Mouse (Mus musculus): Measurements from ENCODE around the gene Ttll3. TPM values are rescaled to one million over a fixed set of nuclear protein-coding genes. Genes with fewer than 3 reads are reported as not detected.

Gene Ttll3
- polyA plus RNA-seq, 1 experiment from 2014 or later = 11.8 TPM

DNA sequence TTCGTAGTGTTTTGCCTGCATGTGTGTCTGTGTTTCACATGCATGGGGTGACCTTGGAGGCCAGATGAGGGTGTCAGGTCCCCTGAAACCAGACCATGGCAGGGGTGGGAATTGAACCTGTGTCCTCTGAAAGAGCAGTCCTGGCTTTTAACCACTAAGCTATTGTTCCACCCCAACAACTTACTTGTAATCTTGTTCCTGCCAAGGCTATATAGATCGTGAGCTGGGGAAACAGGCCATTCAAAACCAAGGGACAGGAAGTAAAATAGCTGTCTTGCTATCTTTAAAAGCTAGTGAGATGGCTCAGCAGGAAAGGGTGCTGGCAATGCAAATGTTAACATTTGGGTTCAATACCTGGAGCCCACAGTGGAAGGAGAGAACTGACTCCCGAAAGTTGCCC, 40.9 kb downstream of the Ttll3 start:
- H3K4me3 ChIP-seq = no peak overlapping the region
- H3K27me3 ChIP-seq = no peaks in the 10 kb centered on the region
- no peak overlapping the region for H3K4me2 ChIP-seq
- no peak for ATAC-seq (ENCODE audit: low FRiP score)
- H3K36me3 ChIP-seq = no peaks in the 10 kb centered on the region
- no peaks in the 10 kb centered on the region for H3K4me1 ChIP-seq (replicated peaks)
- WGBS = 84% methylated on average over 3 of the region's 3 CpGs
- H3K27ac ChIP-seq = no peak overlapping the region
- H3K9me3 ChIP-seq = no peaks in the 10 kb centered on the region
- no peak overlapping the region for H3K9ac ChIP-seq

GRCm38 (mm10) chr6:113430846-113431245, 41.8 kb downstream of the Ttll3 start:
- Histone ChIP-seq H3K9me3 (no peaks in the 10 kb centered on the region), H3K4me1 (replicated peaks) (no peaks in the 10 kb centered on the region), H3K36me3 (no peaks in the 10 kb centered on the region), H3K27me3 (no peaks in the 10 kb centered on the region), H3K9ac (no peak overlapping the region), H3K4me2 (no peak overlapping the region), H3K27ac (no peak overlapping the region), H3K4me3 (no peak overlapping the region)
- ATAC-seq (ENCODE audit: low FRiP score) = no peak
- 70% methylated on average over 3 of the region's 3 CpGs for WGBS

DNA sequence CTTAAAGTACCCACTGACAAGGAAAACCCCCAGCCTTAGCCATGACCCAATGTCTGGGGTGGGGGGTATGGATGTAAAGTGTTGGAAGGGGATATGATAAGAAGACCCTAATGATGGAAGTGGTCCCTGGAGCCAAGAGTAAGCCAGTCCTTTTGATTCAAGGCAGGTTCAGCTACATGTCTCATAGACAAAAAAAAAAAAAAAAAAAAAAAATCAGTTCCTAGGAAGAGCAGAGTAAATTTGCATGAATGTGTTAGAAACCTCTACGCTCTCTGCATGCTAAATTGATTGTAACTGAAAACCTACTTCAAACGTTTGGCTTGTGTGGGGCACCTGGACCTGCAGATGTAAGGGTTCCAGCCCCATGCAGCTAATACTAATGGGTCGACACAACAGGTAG, 42.7 kb downstream of the Ttll3 start:
- no peak overlapping the region for H3K4me2 ChIP-seq
- WGBS = 69% methylated on average over 3 of the region's 3 CpGs
- H3K4me3 ChIP-seq = no peak overlapping the region
- H3K27ac ChIP-seq = no peak overlapping the region
- H3K36me3 ChIP-seq = no peaks in the 10 kb centered on the region
- no peak overlapping the region for H3K9ac ChIP-seq
- H3K4me1 ChIP-seq (replicated peaks) = no peaks in the 10 kb centered on the region
- no peaks in the 10 kb centered on the region for H3K9me3 ChIP-seq
- ATAC-seq (ENCODE audit: low FRiP score) = no peak
- no peaks in the 10 kb centered on the region for H3K27me3 ChIP-seq

DNA sequence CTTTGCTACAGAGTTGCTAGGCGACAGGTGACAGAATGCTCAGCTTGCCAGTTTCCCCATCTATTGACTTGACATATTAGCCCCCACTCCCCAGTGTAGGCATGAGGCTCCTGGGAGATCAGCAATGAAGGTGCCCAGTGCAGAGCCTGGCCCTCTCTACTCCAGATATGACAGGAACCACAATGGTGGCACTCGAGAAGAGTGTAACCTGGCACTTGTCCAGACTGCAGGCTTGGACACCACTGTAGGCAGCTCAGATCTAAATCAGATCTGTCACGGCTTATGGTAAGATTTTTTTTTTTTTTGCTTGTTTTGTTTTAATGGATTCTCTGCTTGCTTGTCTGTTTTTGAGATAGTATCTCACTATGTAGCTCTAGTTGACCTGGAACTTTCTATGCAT, 44.6 kb downstream of the Ttll3 start:
- ATAC-seq (ENCODE audit: low FRiP score) = no peak
- Histone ChIP-seq H3K9ac (no peak overlapping the region), H3K36me3 (no peaks in the 10 kb centered on the region), H3K4me3 (no peak overlapping the region), H3K27ac (no peak overlapping the region), H3K4me2 (no peak overlapping the region), H3K4me1 (replicated peaks) (no peaks in the 10 kb centered on the region), H3K27me3 (no peaks in the 10 kb centered on the region; the same call in 1 of the 2 replicates), H3K9me3 (no peaks in the 10 kb centered on the region)
- 76% methylated on average over 3 of the region's 3 CpGs for WGBS

DNA sequence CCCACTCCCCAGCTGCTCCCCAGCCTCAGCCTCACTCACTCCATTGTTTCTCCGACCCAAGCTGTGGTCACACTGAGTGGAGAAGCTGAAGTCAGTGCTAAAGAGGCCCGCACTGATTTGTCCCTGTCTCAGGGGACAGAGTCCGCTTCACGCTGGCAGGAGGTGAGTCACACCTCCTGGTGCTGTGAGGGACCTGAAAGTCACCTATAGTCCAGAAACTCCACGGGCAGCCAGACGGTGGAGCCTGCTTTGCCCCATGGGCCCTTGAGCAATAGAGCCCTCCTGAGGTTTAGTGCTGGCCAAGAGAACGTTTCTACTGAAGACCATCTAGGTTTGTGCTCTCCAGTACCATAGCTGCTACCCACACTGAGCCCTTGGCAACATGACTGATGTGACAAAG, 45.6 kb downstream of the Ttll3 start:
- H3K4me2 ChIP-seq = no peak overlapping the region
- no peaks in the 10 kb centered on the region; the same call in 1 of the 2 replicates for H3K27me3 ChIP-seq
- no peak overlapping the region for H3K4me3 ChIP-seq
- H3K27ac ChIP-seq = no peak overlapping the region
- ATAC-seq (ENCODE audit: low FRiP score) = no peak
- 78% methylated on average over 7 of the region's 7 CpGs for WGBS
- H3K4me1 ChIP-seq (replicated peaks) = no peaks in the 10 kb centered on the region
- H3K9me3 ChIP-seq = no peaks in the 10 kb centered on the region
- no peak overlapping the region for H3K9ac ChIP-seq
- no peaks in the 10 kb centered on the region for H3K36me3 ChIP-seq

DNA sequence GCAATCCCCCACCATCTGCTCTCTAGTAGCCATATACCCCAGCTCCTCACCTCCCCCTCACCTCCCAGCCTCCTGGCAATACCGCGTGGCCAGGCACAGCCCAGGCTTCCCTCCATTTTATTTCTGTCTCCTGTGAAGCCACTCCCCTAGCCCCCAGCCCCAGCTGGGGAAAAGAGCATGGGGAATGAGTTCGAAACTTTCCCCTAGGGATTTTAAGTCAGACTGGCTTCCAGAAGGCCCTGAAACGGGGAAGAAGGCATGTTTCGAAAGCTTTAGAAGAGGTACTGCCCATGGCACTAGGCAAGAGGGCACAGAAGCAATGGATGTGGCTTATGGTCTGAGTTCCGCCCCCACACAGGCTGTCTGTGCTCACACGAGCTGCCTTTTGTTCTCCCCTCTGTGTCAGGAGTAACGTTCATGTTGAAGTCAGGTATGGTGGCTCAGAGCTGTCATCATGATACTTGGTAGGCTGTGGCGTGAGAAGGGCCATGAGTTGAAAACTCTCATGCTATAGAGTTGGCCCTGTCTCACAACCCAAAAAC, 46.7 kb downstream of the Ttll3 start, which contains the start of gene Cidec:
Gene Cidec, minus strand, starts transcription at position 97 of the 542 bp plus-strand sequence.
- H3K9ac ChIP-seq = no peak within 1 kb of the TSS
- ATAC-seq (ENCODE audit: low FRiP score) = no peak

DNA sequence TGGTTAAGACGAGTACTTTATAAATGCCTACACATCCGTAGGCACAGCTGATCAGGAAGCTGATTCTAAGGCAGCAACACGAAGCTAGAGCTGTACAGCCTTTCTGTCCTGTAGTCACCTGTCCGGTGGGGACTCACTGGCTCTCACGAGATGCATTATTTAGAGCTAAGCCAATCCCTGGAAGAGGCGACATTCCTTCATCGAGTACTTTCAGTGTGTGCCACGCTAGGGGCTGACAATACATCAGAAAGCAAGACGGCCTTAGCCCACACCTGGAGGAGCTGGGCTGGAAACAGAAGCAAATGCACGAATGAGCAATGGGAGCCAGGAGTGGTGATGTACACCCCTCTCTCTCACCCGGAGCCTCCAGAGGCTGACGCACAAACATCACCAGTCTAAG, 48.1 kb downstream of the Ttll3 start:
- 86% methylated on average over 12 of the region's 12 CpGs for WGBS

More for the DNA sequence above, 46.7 kb downstream of the Ttll3 start, which contains the start of gene Cidec:
- Histone ChIP-seq H3K4me1 (replicated peaks) (no peaks in the 10 kb centered on the region), H3K27me3 (no peaks in the 10 kb centered on the region; the same call in 1 of the 2 replicates), H3K4me3 (no peak within 1 kb of the TSS), H3K27ac (no peak within 1 kb of the TSS), H3K4me2 (no peak within 1 kb of the TSS), H3K9me3 (no peaks in the 10 kb centered on the region), H3K36me3 (no peaks in the 10 kb centered on the region)
- 78% methylated on average over 9 of the region's 9 CpGs for WGBS

DNA sequence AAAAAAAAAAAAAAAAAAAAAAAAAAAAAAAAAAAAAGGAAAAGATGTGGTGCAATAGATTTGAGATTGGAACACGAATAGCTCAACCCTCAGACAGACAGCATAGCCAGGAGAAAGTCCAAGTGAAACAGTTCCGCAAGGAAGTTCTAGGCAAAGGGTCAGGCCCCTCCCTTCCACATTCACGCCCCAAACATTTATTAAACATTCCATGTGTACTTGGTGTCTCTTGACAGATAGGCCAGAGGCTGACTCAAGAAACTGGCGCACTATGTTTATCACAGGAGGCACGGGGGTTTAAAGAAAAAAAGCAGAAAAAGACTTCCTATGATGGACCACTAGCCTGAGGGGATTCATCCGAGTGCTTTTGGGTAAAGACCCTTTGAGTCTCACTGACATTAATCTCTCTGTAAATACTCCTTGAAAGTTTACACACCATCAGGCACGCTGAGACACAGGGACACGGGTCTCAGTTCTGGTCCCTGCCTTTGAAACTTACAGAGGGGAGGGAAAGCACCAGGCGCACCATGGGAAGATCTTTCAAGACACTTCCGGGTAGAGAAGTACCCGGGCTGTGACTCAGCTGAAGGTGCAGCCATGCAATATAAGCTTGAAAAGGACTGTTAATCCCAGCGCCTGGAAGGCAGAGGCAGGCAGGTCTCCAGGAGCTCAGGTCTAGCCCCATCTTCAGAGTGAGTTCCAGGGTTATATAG, 49.8 kb downstream of the Ttll3 start:
- H3K9ac ChIP-seq = no peak overlapping the region
- H3K9me3 ChIP-seq = no peaks in the 10 kb centered on the region
- H3K4me2 ChIP-seq = no peak overlapping the region
- 66% methylated on average over 12 of the region's 12 CpGs for WGBS
- H3K27me3 ChIP-seq = no peaks in the 10 kb centered on the region; the same call in 1 of the 2 replicates
- H3K27ac ChIP-seq = no peak overlapping the region
- H3K4me3 ChIP-seq = no peak overlapping the region
- ATAC-seq (ENCODE audit: low FRiP score) = no peak
- peaks cover 13% of the 10 kb centered on the region for H3K4me1 ChIP-seq (replicated peaks)
- H3K36me3 ChIP-seq = no peaks in the 10 kb centered on the region

More for the DNA sequence above, 48.1 kb downstream of the Ttll3 start:
- Histone ChIP-seq H3K27me3 (no peaks in the 10 kb centered on the region; the same call in 1 of the 2 replicates), H3K4me3 (no peak overlapping the region), H3K9ac (no peak overlapping the region), H3K4me2 (no peak overlapping the region), H3K27ac (no peak overlapping the region), H3K36me3 (no peaks in the 10 kb centered on the region), H3K4me1 (replicated peaks) (peaks cover 3% of the 10 kb centered on the region; the same call in 1 of the 2 replicates), H3K9me3 (no peaks in the 10 kb centered on the region)
- ATAC-seq (ENCODE audit: low FRiP score) = no peak

- Histone ChIP-seq H3K9me3 (no peaks in the 10 kb centered on the region), H3K4me1 (replicated peaks) (peaks cover 16% of the 10 kb centered on the region), H3K36me3 (0 out of 2 replicates have a peak, but pooled peaks cover 3% of the 10 kb centered on the region), H3K9ac (no peak overlapping the region), H3K4me2 (no peak overlapping the region), H3K27me3 (no peaks in the 10 kb centered on the region; the same call in 1 of the 2 replicates), H3K27ac (no peak overlapping the region), H3K4me3 (no peak overlapping the region)
- ATAC-seq (ENCODE audit: low FRiP score) = no peak
- WGBS = 84% methylated on average over 3 of the region's 3 CpGs
Observed at GRCm38 (mm10) chr6:113440686-113441085, 51.6 kb downstream of the Ttll3 start.

- Histone ChIP-seq H3K4me1 (replicated peaks) (peaks cover 16% of the 10 kb centered on the region), H3K27me3 (no peaks in the 10 kb centered on the region; the same call in 1 of the 2 replicates), H3K4me3 (no peak overlapping the region), H3K27ac (no peak overlapping the region), H3K9me3 (no peaks in the 10 kb centered on the region), H3K9ac (no peak overlapping the region), H3K36me3 (peaks cover 4% of the 10 kb centered on the region; the same call in 1 of the 2 replicates), H3K4me2 (no peak overlapping the region)
- 49% methylated on average over 7 of the region's 7 CpGs for WGBS
- ATAC-seq (ENCODE audit: low FRiP score) = no peak
Observed at GRCm38 (mm10) chr6:113441147-113441680, 52.2 kb downstream of the Ttll3 start.

- peaks cover 11% of the 10 kb centered on the region for H3K36me3 ChIP-seq
- H3K27ac ChIP-seq = peak overlapping the region; percentile 82
- no peaks in the 10 kb centered on the region for H3K9me3 ChIP-seq
- 41% methylated on average over 9 of the region's 9 CpGs for WGBS
- H3K4me3 ChIP-seq = peak overlapping the region; percentile 94
- no peaks in the 10 kb centered on the region; the same call in 1 of the 2 replicates for H3K27me3 ChIP-seq
- peak overlapping the region; percentile 94 for H3K4me2 ChIP-seq
- peak overlapping the region; percentile 97 for H3K9ac ChIP-seq
- peak; percentile 62 for ATAC-seq (ENCODE audit: low FRiP score)
- H3K4me1 ChIP-seq (replicated peaks) = peaks cover 16% of the 10 kb centered on the region
Observed at GRCm38 (mm10) chr6:113442087-113442441, 53.0 kb downstream of the Ttll3 start.

- peak within 1 kb of the TSS; percentile 97 for H3K9ac ChIP-seq
- H3K27me3 ChIP-seq = no peaks in the 10 kb centered on the region
- H3K27ac ChIP-seq = peak within 1 kb of the TSS; percentile 83
- H3K4me3 ChIP-seq = peak within 1 kb of the TSS; percentile 94
- peaks cover 16% of the 10 kb centered on the region for H3K36me3 ChIP-seq
- H3K9me3 ChIP-seq = no peaks in the 10 kb centered on the region
- peak within 1 kb of the TSS; percentile 94 for H3K4me2 ChIP-seq
- peak; percentile 93 for ATAC-seq (ENCODE audit: low FRiP score)
- under 1% methylated on average over 45 of the region's 45 CpGs for WGBS
- peaks cover 16% of the 10 kb centered on the region for H3K4me1 ChIP-seq (replicated peaks)
Observed at GRCm38 (mm10) chr6:113442442-113443090, 53.5 kb downstream of the Ttll3 start, which contains the start of gene Jagn1. TSS of gene Jagn1 (plus strand) at chr6:113442569.
